Mouse (Mus musculus): Measurements from ENCODE around the gene Prkar1b.

GRCm38 (mm10) chr5:138990659-138991380, 159.0 kb downstream of the Prkar1b start:
- TF ChIP-seq CTCF (IDR thresholded peaks at IDR 0.05; ENCODE audit: borderline replicate concordance, control insufficient read depth, extremely low read depth, insufficient read depth, low read length, poor library complexity), result no peak
- no peak for TF ChIP-seq POLR2A (IDR thresholded peaks at IDR 0.05; ENCODE audit: control insufficient read depth, extremely low read depth, insufficient read depth, low read length, poor library complexity)

Measured in thymus, adult 2 months (tissue).